Mouse (Mus musculus) kidney, adult 10 weeks (tissue): ENCODE results near the gene Tfec. TPM values are rescaled to one million over a fixed set of nuclear protein-coding genes. Genes with fewer than 3 reads are reported as not detected.

ENCODE experiments used
- polyA plus RNA-seq: library from polyadenylated mRNA; stranded (reverse); fragments of 350-450 nt; fragmentation: Illumina TruSeq; extraction: RNeasy Lipid Tissue Mini Kit (QIAGEN cat#74804); gene quantifications from one replicate; pipeline ENCODE4 v1.2.3, GENCODE M21; 2014; ENCODE audit warnings: low read depth, low replicate concordance

Gene Tfec
- polyA plus RNA-seq, result 46.4 TPM

GRCm38 (mm10) chr6:16898251-16898862, at the start of gene Tfec:
TSS of gene Tfec (minus strand) at chr6:16898441.

Other genes with a start within 250 kb of the Tfec start
- 24.0 TPM for gene Tes, start 166.7 kb upstream of the Tfec start, polyA plus RNA-seq